Mouse (Mus musculus) A20 (cell line): ENCODE results near the gene Sgms1.

ENCODE experiments used
- DNase-seq: peaks from one replicate; pipeline ENCODE4 v3.0.0-alpha.2; 2011; ENCODE audit warnings: low read depth, low spot score

Sgms1 gene

DNA sequence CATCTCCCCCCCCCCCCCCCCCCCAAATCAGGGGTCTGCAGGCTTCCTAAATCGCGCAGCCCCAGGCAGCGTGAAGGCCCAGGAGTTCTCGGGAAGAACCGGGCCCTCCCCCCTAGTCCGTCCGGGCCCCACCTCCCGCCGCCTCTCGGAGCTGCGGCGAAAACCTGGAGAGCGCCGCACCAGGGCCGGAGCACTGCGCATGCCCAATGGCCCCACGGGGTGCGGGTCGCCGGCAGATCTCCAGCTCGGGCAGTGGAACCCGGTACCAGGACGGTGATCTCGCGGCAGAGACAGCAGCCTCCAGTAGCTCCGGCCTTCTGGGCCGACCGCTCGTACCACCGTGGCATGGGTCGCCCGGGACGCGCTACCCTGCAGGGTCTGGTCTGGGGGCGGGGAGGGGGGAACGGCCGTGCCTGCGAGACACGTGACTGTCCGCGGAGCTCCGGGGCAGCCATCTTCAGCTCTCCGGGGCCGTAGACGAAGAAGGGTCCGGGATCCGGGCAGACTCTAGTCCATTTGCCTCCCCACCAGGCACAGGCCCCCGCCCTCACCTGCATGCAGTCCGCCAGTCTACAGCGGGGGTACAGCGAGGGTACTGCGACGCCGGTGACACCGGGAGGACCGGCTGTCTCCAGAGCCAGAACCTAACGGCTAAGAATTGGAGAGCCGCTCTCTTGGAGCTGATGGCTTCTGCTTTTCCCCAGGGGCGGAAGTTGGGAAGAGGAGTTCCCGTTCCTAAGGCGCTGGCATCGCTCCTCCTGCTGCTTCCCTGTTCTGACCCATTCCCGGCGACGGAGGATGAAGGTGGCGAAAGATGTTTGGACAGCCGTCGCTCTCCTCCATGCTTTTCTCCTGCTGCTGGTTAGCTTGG, at the start of gene Sgms1:
Sgms1 (minus strand) TSS at position 714 of the 871 bp plus-strand sequence.
- no peak for DNase-seq

GRCm38 (mm10) chr19:32425856-32426255, 36.3 kb upstream of the Sgms1 start:
- no peak for DNase-seq

GRCm38 (mm10) chr19:32424706-32425105, 35.2 kb upstream of the Sgms1 start:
- no peak for DNase-seq

GRCm38 (mm10) chr19:32419069-32419468, 29.6 kb upstream of the Sgms1 start:
- no peak for DNase-seq

- DNase-seq = no peak
These were observed 27.3 kb upstream of the Sgms1 start for GRCm38 (mm10) chr19:32416692-32417317.

DNA sequence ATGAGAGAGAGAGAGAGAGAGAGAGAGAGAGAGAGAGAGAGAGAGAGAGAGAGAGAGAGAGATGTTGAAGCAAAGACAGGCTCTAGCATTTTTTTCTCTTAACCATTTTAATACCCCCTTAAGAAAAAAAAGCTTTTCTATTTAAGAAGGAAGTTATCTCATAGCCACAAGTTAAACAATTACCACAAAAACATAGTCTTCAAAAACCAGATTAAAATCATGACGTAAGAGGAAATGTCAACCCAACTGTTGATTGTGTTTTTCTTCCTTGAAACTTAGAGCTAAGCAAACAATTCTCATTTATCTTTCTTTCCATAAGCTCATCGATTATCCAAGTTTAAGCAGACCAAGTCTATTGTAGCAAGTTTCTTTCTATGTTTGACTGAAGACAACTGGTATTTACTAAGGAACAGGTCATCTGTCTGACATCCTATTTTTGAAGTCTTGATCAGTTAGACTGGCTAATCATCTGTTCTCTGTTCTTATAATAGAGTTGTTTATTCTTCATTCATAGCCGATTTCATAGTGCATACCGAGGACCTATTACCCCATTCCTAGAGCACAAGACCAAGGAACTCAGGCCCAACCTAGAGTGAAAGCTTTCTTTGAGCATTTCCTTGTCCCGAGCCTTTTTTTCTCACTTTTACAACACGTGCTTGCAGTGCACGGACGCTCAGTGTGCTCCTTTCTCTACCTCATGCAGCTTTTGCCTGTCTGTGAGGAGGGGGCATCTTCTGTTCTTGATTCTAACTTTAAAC, 20.3 kb upstream of the Sgms1 start:
- DNase-seq = no peak

DNA sequence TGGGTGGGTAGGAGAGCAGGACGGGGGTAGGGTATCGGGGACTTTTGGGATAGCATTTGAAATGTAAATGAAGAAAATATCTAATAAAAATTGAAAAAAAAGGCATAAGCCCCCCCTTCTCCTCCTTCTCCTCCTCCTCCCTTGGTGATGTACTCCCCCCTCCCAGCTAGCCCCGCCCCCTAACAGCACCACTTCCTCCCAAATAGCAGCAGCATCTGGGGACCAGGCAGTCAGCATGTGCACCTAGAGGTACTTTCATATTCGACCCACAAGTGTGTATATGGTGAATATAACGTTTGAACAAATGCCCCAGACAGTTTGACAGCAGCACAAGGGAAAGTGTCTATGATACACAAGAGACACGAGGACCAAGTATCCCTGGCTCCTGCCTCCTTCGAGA, 17.2 kb upstream of the Sgms1 start:
- DNase-seq = peak; percentile 28

- no peak for DNase-seq
These were observed 14.9 kb upstream of the Sgms1 start for GRCm38 (mm10) chr19:32404386-32404785.

- DNase-seq = no peak
These were observed 14.3 kb upstream of the Sgms1 start for GRCm38 (mm10) chr19:32403834-32404233.

DNA sequence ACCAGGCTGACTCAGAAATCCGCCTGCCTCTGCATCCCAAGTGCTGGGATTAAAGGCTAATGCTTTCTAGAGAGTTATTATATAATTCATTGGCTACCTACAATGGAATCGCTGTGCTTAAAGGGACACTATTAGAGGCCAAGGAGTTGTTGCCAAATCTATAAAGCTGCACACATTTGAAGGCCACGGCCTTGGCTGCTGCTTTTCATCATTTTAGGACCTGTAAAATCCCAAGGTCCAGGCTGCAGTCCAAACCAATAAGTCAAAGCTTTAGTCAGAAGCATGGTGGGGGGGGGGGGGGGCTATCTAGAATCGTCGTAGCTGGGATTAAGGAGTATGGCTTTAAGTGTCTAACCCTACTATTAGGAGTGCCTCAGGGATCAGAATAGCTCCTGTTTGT, 9.0 kb upstream of the Sgms1 start:
- no peak for DNase-seq

- DNase-seq = no peak
These were observed 6.8 kb upstream of the Sgms1 start for GRCm38 (mm10) chr19:32396303-32396702.

DNA sequence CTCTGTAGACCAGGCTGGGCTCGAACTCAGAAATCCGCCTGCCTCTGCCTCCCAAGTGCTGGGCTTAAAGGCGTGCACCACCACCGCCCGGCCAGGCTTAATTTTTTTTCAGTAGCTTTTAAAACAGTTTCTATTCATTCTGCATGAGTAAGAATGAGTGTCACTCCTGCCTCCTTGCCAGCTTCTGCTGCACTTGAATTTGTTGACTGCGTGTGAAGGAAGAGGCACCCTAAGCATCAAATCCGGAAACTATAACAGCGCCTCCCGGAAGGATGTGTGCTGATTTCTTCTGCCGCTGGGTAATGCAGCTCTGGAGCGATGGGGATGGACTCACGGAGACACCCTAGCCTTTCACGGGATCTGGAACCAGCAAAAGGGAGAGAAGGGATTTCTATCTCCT, 5.3 kb upstream of the Sgms1 start:
- no peak for DNase-seq

GRCm38 (mm10) chr19:32393758-32394450, 4.4 kb upstream of the Sgms1 start:
- DNase-seq = no peak

GRCm38 (mm10) chr19:32393092-32393745, 3.7 kb upstream of the Sgms1 start:
- DNase-seq = no peak

DNA sequence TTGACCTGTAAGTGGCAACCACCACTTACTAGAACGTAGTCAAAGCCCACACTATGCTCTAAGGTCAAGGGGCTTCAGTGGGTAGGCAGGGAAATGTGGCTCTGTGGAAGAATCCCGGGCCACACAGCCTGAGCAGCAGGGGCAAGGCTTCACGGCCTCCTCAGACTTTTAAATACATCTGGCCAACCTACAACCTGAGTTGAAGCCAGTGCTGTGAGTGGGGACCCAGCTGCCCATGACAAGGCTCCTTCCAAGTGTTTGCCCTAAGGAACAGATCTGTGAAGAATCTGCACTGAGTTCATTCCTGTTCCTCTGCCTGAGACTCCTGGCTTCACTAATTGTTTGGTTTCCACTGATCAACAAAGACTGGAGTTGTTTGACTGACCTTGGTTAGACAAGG, 1.9 kb upstream of the Sgms1 start:
- no peak for DNase-seq

- DNase-seq = no peak
These were observed 602 bp upstream of the Sgms1 start for GRCm38 (mm10) chr19:32390116-32390515.

- DNase-seq = no peak
These were observed 1.2 kb downstream of the Sgms1 start for GRCm38 (mm10) chr19:32388191-32388921.

- DNase-seq = no peak
These were observed 1.9 kb downstream of the Sgms1 start for GRCm38 (mm10) chr19:32387403-32388190.

- no peak for DNase-seq
These were observed 2.7 kb downstream of the Sgms1 start for GRCm38 (mm10) chr19:32386556-32387402.
